Mouse (Mus musculus) hindbrain, embryonic 16.5 days (tissue): ENCODE results near the gene Lrrc26. TPM values are rescaled to one million over a fixed set of nuclear protein-coding genes. Genes with fewer than 3 reads are reported as not detected.

Source experiments
- ATAC-seq: fragments of 200-750 bp; cut with Nextera tagmentation; 2 replicates; pipeline ENCODE4 v1.8.0; 2017; ENCODE audit warnings: moderate TSS enrichment, moderate library complexity
- H3K27ac ChIP-seq: fragments of 300-500 bp; sonication (generic); 2 replicates; pipeline ENCODE4 v1.5.1; 2014; ENCODE audit warnings: low read depth, mild to moderate bottlenecking, control low read depth, low read length, moderate library complexity
- H3K27me3 ChIP-seq: fragments of 300-500 bp; sonication (generic); replicated peaks from 2 replicates; pipeline ENCODE4 v1.6.1; 2014; ENCODE audit warnings: low read length; ENCODE audit not compliant: control insufficient read depth, insufficient read depth
- H3K36me3 ChIP-seq: fragments of 300-500 bp; sonication (generic); 2 replicates; pipeline ENCODE4 v1.6.1; 2014; ENCODE audit warnings: mild to moderate bottlenecking, low read length, moderate library complexity, mixed read lengths; ENCODE audit not compliant: control insufficient read depth, insufficient read depth
- H3K4me1 ChIP-seq: fragments of 300-500 bp; sonication (generic); 2 replicates; pipeline ENCODE4 v1.6.1; 2014; ENCODE audit warnings: low read depth, low read length; ENCODE audit not compliant: control insufficient read depth, insufficient read depth
- H3K4me2 ChIP-seq: fragments of 300-500 bp; sonication (generic); 2 replicates; pipeline ENCODE4 v1.6.1; 2014; ENCODE audit warnings: mild to moderate bottlenecking, low read length, control low read depth, moderate library complexity
- H3K4me3 ChIP-seq: fragments of 300-500 bp; sonication (generic); 2 replicates; pipeline ENCODE4 v1.5.1; 2014; ENCODE audit warnings: mild to moderate bottlenecking, low read length, control low read depth, moderate library complexity
- H3K9ac ChIP-seq: fragments of 300-500 bp; sonication (generic); 2 replicates; pipeline ENCODE4 v1.6.1; 2014; ENCODE audit warnings: low read depth, mild to moderate bottlenecking, control low read depth, low read length, moderate library complexity
- H3K9me3 ChIP-seq: fragments of 300-500 bp; sonication (generic); 2 replicates; pipeline ENCODE4 v1.6.1; 2014; ENCODE audit warnings: mild to moderate bottlenecking, low read length, moderate library complexity; ENCODE audit not compliant: control insufficient read depth
- WGBS: fragments of 180-500 bp; shearing (Covaris S2); extraction: QIAGEN DNeasy Blood & Tissue Kit; methylation state at CpG from one replicate; pipeline ENCODE4 v1.1.7; 2014; 5-methylcytosine and 5-hydroxymethylcytosine counted together
- polyA plus RNA-seq: library from polyadenylated mRNA; unstranded; fragments of >200 nt; fragmentation: Nextera tagmentation; extraction: Ambion mirVana; gene quantifications from 2 replicates; pipeline ENCODE4 v1.2.1, GENCODE M21; 2015

Lrrc26 gene
- polyA plus RNA-seq, 1 experiment from 2014 or later = 0.13 TPM

- H3K9me3 ChIP-seq = no peaks in the 10 kb centered on the region
- peak overlapping the region; percentile 53 for H3K9ac ChIP-seq
- H3K27ac ChIP-seq = peak overlapping the region; percentile 49; the same call in 1 of the 2 replicates
- whole genome bisulfite sequencing = 2% methylated on average over 54 of the region's 54 CpGs
- H3K4me3 ChIP-seq = peak overlapping the region; percentile 32
- H3K4me2 ChIP-seq = peak overlapping the region; percentile 55
- H3K36me3 ChIP-seq = peaks cover 20% of the 10 kb centered on the region
- peak; percentile 67 for ATAC-seq
- peaks cover 47% of the 10 kb centered on the region for H3K27me3 ChIP-seq
- H3K4me1 ChIP-seq = peaks cover 40% of the 10 kb centered on the region
Measured at GRCm38 (mm10) chr2:25290101-25290815, 543 bp downstream of the Lrrc26 start.

- ATAC-seq = peak; percentile 25; the same call in 1 of the 2 replicates
- Histone ChIP-seq H3K36me3 (peaks cover 21% of the 10 kb centered on the region), H3K27me3 (peaks cover 52% of the 10 kb centered on the region), H3K4me3 (peak overlapping the region; percentile 32), H3K27ac (peak overlapping the region; percentile 49; the same call in 1 of the 2 replicates), H3K9ac (peak overlapping the region; percentile 53), H3K9me3 (no peaks in the 10 kb centered on the region), H3K4me2 (peak overlapping the region; percentile 55), H3K4me1 (peaks cover 40% of the 10 kb centered on the region)
- under 1% methylated on average over 18 of the region's 18 CpGs for WGBS
Measured at GRCm38 (mm10) chr2:25290816-25291130, 1.1 kb downstream of the Lrrc26 start.

GRCm38 (mm10) chr2:25291184-25292053 is 1.7 kb downstream of the Lrrc26 start:
- Histone ChIP-seq H3K4me1 (peaks cover 40% of the 10 kb centered on the region), H3K36me3 (peaks cover 23% of the 10 kb centered on the region), H3K4me2 (peak overlapping the region; percentile 55), H3K4me3 (peak overlapping the region; percentile 32; the same call in 1 of the 2 replicates), H3K27me3 (peaks cover 52% of the 10 kb centered on the region), H3K9me3 (no peaks in the 10 kb centered on the region), H3K27ac (peak overlapping the region; percentile 34; the same call in 1 of the 2 replicates), H3K9ac (peak overlapping the region; percentile 53)
- 0 out of 2 replicates have a peak, but pooled peaks have one; percentile 2 for ATAC-seq
- 9% methylated on average over 32 of the region's 32 CpGs for WGBS

- 5% methylated on average over 42 of the region's 43 CpGs for WGBS
Measured at GRCm38 (mm10) chr2:25292054-25292544, 2.4 kb downstream of the Lrrc26 start.

GRCm38 (mm10) chr2:25292856-25293255 is 3.1 kb downstream of the Lrrc26 start:
- no peak overlapping the region; the same call in 1 of the 2 replicates for H3K4me2 ChIP-seq
- no peak for ATAC-seq
- H3K36me3 ChIP-seq = peaks cover 33% of the 10 kb centered on the region
- WGBS = 0% methylated on average over 1 of the region's 1 CpGs
- no peak overlapping the region for H3K27ac ChIP-seq
- H3K27me3 ChIP-seq = peaks cover 55% of the 10 kb centered on the region
- H3K9ac ChIP-seq = no peak overlapping the region; the same call in 1 of the 2 replicates
- peaks cover 34% of the 10 kb centered on the region for H3K4me1 ChIP-seq
- no peak overlapping the region for H3K4me3 ChIP-seq
- no peaks in the 10 kb centered on the region for H3K9me3 ChIP-seq

More at GRCm38 (mm10) chr2:25292054-25292544, 2.4 kb downstream of the Lrrc26 start:
- H3K27me3 ChIP-seq = peaks cover 52% of the 10 kb centered on the region
- peaks cover 38% of the 10 kb centered on the region for H3K4me1 ChIP-seq
- H3K36me3 ChIP-seq = peaks cover 27% of the 10 kb centered on the region
- H3K4me3 ChIP-seq = 0 out of 2 replicates have a peak overlapping the region, but pooled peaks have one; percentile 18
- no peak for ATAC-seq
- H3K9me3 ChIP-seq = no peaks in the 10 kb centered on the region
- peak overlapping the region; percentile 41 for H3K9ac ChIP-seq
- H3K27ac ChIP-seq = no peak overlapping the region
- H3K4me2 ChIP-seq = peak overlapping the region; percentile 45

- H3K4me3 ChIP-seq = no peak overlapping the region
- peaks cover 34% of the 10 kb centered on the region for H3K4me1 ChIP-seq
- no peak for ATAC-seq
- H3K9ac ChIP-seq = no peak overlapping the region
- H3K27ac ChIP-seq = no peak overlapping the region
- WGBS = 77% methylated on average over 9 of the region's 9 CpGs
- H3K4me2 ChIP-seq = no peak overlapping the region
- no peaks in the 10 kb centered on the region for H3K9me3 ChIP-seq
- peaks cover 58% of the 10 kb centered on the region for H3K27me3 ChIP-seq
- peaks cover 38% of the 10 kb centered on the region for H3K36me3 ChIP-seq
Measured at GRCm38 (mm10) chr2:25293706-25294105, 4.0 kb downstream of the Lrrc26 start.

- ATAC-seq = no peak
- Histone ChIP-seq H3K27me3 (peaks cover 34% of the 10 kb centered on the region), H3K9ac (no peak overlapping the region), H3K4me3 (no peak overlapping the region), H3K36me3 (peaks cover 40% of the 10 kb centered on the region), H3K9me3 (no peaks in the 10 kb centered on the region), H3K4me2 (no peak overlapping the region), H3K4me1 (peaks cover 7% of the 10 kb centered on the region), H3K27ac (no peak overlapping the region)
- 71% methylated on average over 5 of the region's 8 CpGs for WGBS
Measured at GRCm38 (mm10) chr2:25297093-25297492, 7.4 kb downstream of the Lrrc26 start.

- H3K4me3 ChIP-seq = no peak overlapping the region
- peaks cover 40% of the 10 kb centered on the region for H3K36me3 ChIP-seq
- no peak overlapping the region for H3K27ac ChIP-seq
- 78% methylated on average over 10 of the region's 10 CpGs for WGBS
- no peaks in the 10 kb centered on the region for H3K4me1 ChIP-seq
- H3K4me2 ChIP-seq = no peak overlapping the region
- peaks cover 26% of the 10 kb centered on the region for H3K27me3 ChIP-seq
- no peak overlapping the region for H3K9ac ChIP-seq
- ATAC-seq = no peak
- H3K9me3 ChIP-seq = no peaks in the 10 kb centered on the region
Measured at GRCm38 (mm10) chr2:25298046-25298445, 8.3 kb downstream of the Lrrc26 start.

- Histone ChIP-seq H3K27me3 (peaks cover 4% of the 10 kb centered on the region; the same call in 1 of the 2 replicates), H3K4me1 (peaks cover 12% of the 10 kb centered on the region), H3K36me3 (peaks cover 8% of the 10 kb centered on the region), H3K9me3 (no peaks in the 10 kb centered on the region), H3K4me3 (no peak overlapping the region), H3K9ac (no peak overlapping the region), H3K4me2 (no peak overlapping the region), H3K27ac (no peak overlapping the region)
- 70% methylated on average over 3 of the region's 3 CpGs for WGBS
- no peak for ATAC-seq
Measured at GRCm38 (mm10) chr2:25303452-25303851, 13.7 kb downstream of the Lrrc26 start.
